Mouse (Mus musculus) subcutaneous adipose tissue, adult 2 months (tissue): ENCODE data around the gene Hmgxb4. TPM values are rescaled to one million over a fixed set of nuclear protein-coding genes. Genes with fewer than 3 reads are reported as not detected.

Experiments used
- polyA plus RNA-seq: library from polyadenylated mRNA; depleted of rRNA; stranded (reverse); fragments of >200 nt; gene quantifications from 2 replicates; pipeline ENCODE4 v1.2.3, GENCODE M21; 2012; ENCODE audit warnings: low replicate concordance; rRNA removed

Gene Hmgxb4
- 17.1 and 36.8 TPM in 2 replicates for polyA plus RNA-seq

DNA sequence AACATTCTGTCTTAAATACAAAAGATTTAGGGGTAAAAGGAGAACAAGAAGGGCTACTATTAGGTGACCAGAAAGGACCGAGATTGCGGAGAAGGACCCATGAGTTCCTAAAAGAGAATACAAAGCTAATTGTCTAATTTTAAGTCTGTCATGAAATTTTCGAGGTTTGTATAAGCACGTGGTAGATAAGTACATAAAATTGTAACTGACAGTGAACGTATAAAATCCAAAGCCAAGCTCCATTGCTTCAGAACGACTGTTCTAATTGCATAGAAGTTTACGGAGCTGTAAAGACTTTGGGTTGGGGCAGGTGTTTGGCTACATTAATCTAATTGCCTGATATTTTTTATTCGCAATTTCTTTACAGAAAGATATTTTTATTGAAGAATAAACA lies at the start of gene Hmgxb4:
Gene Hmgxb4 (plus strand): TSS at position 276 of the 394 bp plus-strand sequence.

DNA sequence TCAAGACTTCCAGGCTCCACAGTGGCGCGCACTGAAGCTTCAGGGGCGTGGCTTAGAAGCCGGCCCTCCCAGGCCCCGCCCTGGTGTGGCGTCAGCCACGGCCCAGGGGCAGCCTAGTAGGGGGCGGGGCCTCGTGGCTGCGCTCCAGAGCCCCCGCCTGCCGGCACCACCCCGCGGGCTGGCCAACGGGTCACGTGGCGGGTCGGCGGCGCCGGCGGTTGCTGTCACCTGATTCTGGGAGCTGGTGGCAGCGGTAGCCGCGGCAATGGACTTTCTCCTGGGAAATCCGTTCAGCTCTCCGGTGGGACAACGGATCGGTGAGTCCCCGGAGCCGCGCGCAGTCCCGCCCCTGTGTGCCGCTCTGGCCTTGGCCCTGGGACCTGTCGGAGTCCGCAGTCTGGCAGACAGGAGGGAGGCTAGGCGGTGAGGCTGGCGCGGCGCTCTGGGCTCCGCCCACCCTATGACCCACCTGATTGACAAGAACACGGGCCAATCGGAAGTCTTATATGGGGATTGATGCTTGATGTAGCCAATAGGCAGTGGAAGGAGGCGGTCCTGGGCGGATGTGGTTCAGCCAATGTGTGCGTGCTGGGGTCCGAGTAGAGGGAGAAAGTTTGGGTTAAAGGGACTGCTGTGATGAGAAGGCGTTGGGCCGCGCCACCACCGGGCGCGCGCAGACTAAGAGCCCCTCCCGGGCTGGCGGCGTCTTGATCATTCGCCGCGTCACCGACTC lies 40.5 kb downstream of the Hmgxb4 start, which contains the start of gene Tom1:
Gene Tom1 (plus strand): TSS at position 195 of the 733 bp plus-strand sequence.

Other genes with a start within 250 kb of the Hmgxb4 start
- not detected in 2 replicates for gene Isx, start 120.2 kb upstream of the Hmgxb4 start, polyA plus RNA-seq
- gene Tom1, start 40.3 kb downstream of the Hmgxb4 start, polyA plus RNA-seq, result 65.5 and 66.4 TPM in 2 replicates
- 30.9 and 54.9 TPM in 2 replicates for gene Hmox1, start 100.3 kb downstream of the Hmgxb4 start, polyA plus RNA-seq
- gene Mcm5, start 116.2 kb downstream of the Hmgxb4 start, polyA plus RNA-seq, result 6.7 and 37.3 TPM in 2 replicates
- 0.77 and 37.7 TPM in 2 replicates for gene Rasd2, start 220.6 kb downstream of the Hmgxb4 start, polyA plus RNA-seq